Mouse (Mus musculus): ENCODE measurements around the gene Gm21394.
"Not testable (repeated sequence)": the region's sequence is repeated elsewhere in the genome, so short reads cannot be mapped to it uniquely, and the experiment has no call there.

Gm21394 gene

DNA sequence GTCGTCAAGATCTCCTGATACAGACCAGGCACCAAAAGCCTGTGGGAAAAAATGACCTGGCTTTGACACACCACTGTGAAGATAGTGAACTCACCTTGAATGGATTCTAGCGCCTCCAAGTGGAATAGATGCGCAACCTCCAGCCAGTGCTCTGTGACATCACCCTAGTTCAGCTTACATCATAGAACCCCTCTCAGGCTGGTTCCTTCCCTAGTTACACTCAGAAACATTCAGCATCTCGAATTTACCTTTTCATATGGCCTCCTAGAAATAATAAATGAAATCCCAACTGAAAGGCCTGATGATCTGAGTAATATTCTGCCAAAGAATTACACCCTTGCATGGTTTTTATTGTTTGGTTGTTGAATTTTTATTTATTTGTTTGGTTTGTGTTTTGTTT, at the start of gene Gm21394:
Gm21394 (minus strand) TSS at position 101 of the 400 bp plus-strand sequence.
- DNase-seq (ENCODE audit: extremely low spot score) = not testable (repeated sequence)
